Mouse (Mus musculus) induced T-regulatory cell, adult 2 months (primary cell): Measurements from ENCODE around the gene Idh1.
"Not testable (repeated sequence)": the region's sequence is repeated elsewhere in the genome, so short reads cannot be mapped to it uniquely, and the experiment has no call there.

ENCODE experiments used
- DNase-seq: peaks from one replicate; pipeline ENCODE4 v3.0.0-alpha.2; 2012; ENCODE audit warnings: low read depth

The Idh1 gene

GRCm38 (mm10) chr1:65186287-65187073, at the start of gene Idh1, which contains the start of gene Pikfyve:
Idh1 (minus strand) TSS chr1:65186500.
Pikfyve (plus strand) TSS chr1:65186683.
- DNase-seq: peak; percentile 99

GRCm38 (mm10) chr1:65230566-65230965, 44.3 kb upstream of the Idh1 start:
- DNase-seq: no peak

- not testable (repeated sequence) for DNase-seq
Observed at GRCm38 (mm10) chr1:65229768-65230167, 43.5 kb upstream of the Idh1 start.

- DNase-seq: no peak
Observed at GRCm38 (mm10) chr1:65227681-65228080, 41.4 kb upstream of the Idh1 start.

- DNase-seq: no peak
Observed at GRCm38 (mm10) chr1:65223654-65224053, 37.4 kb upstream of the Idh1 start.

- no peak for DNase-seq
Observed at GRCm38 (mm10) chr1:65217972-65218371, 31.7 kb upstream of the Idh1 start.

- DNase-seq: no peak
Observed at GRCm38 (mm10) chr1:65217567-65217966, 31.3 kb upstream of the Idh1 start.

GRCm38 (mm10) chr1:65213214-65213613, 26.9 kb upstream of the Idh1 start:
- DNase-seq: no peak

GRCm38 (mm10) chr1:65204299-65204698, 18.0 kb upstream of the Idh1 start:
- no peak for DNase-seq

- DNase-seq: no peak
Observed at GRCm38 (mm10) chr1:65198861-65199260, 12.6 kb upstream of the Idh1 start.

- DNase-seq: no peak
Observed at GRCm38 (mm10) chr1:65198425-65198824, 12.1 kb upstream of the Idh1 start.

GRCm38 (mm10) chr1:65193226-65193625, 6.9 kb upstream of the Idh1 start:
- DNase-seq: no peak

GRCm38 (mm10) chr1:65190172-65190571, 3.9 kb upstream of the Idh1 start:
- DNase-seq: no peak

- peak; percentile 42 for DNase-seq
Observed at GRCm38 (mm10) chr1:65187074-65187430, 752 bp upstream of the Idh1 start.

GRCm38 (mm10) chr1:65185524-65186205, 635 bp downstream of the Idh1 start:
- peak; percentile 42 for DNase-seq

GRCm38 (mm10) chr1:65185011-65185410, 1.3 kb downstream of the Idh1 start:
- DNase-seq: no peak

GRCm38 (mm10) chr1:65183994-65184393, 2.3 kb downstream of the Idh1 start:
- no peak for DNase-seq

- DNase-seq: no peak
Observed at GRCm38 (mm10) chr1:65181459-65181858, 4.8 kb downstream of the Idh1 start.

- DNase-seq: peak; percentile 93
Observed at GRCm38 (mm10) chr1:65179634-65180249, 6.6 kb downstream of the Idh1 start.

GRCm38 (mm10) chr1:65178902-65179432, 7.3 kb downstream of the Idh1 start:
- peak; percentile 93 for DNase-seq

- DNase-seq: peak; percentile 95
Observed at GRCm38 (mm10) chr1:65178126-65178901, 8.0 kb downstream of the Idh1 start.

- DNase-seq: no peak
Observed at GRCm38 (mm10) chr1:65177452-65177851, 8.8 kb downstream of the Idh1 start.
